Mouse (Mus musculus) ZHBTc4 (cell line): ENCODE measurements at regions not wholly inside any gene's neighbourhood (a gene's known extent, or its start where the extent isn't known, plus 50 kb on each side); places are given as distances from the start of the nearest gene placed in this dataset.

Experiments
- DNase-seq: peaks from one replicate; pipeline ENCODE4 v3.0.0-alpha.2; 2011; ENCODE audit warnings: low read depth, low spot score

DNA sequence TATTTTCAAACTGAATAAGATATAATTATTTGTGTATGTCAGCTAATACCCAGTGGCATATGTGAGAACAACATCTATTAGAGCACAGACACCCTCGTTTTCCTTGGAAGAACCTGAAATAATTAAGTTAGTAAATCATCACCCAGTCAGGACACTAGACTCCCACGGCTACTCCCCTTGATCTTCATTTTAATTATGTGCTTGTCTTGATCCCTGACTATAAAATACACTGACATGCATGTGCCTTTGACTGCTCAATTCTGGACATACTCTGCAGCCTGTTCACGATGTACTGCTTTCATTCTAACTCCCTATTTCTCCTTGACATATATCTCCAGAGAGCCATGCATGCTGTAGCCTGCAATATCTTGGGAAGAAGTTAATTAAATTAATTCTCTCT is 232.7 kb upstream of the Atxn7l3b start:
- DNase-seq = no peak

DNA sequence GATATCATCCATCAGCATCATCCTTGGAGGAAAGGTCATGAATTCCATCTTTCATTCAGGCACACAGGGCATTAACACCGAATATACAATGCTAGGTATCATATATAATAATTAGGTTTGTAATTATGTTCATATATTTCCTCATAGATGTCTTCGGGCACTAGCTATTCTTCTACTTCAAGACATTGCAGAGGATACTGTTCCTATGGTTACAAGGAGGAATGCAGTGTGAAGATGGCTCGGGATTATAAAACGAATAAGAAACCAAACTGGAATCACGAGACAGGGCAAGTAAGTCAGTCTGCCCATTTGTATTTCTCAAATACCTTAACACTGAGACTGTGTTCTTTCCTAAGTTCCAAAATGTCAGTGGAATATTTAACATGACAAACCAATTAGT is 231.3 kb upstream of the Atxn7l3b start:
- DNase-seq = no peak

DNA sequence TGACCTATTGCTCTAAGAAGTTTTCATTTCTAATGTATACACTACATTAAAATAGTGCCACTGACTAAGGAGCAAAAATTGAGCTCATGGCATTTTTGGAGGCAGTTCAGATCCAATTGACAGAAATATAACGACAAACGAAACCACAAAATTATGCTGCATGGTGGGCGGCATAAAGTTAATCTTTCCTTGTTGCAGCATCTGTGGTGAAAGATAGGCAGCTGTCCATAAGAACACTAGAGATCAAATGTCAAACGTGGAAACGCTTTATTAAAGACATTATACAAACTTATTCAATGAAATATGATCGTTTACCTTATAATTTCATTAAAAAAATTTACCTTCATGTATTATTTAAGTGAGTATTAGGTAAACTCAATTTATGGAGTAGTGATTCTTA is 230.2 kb upstream of the Atxn7l3b start:
- DNase-seq = no peak

DNA sequence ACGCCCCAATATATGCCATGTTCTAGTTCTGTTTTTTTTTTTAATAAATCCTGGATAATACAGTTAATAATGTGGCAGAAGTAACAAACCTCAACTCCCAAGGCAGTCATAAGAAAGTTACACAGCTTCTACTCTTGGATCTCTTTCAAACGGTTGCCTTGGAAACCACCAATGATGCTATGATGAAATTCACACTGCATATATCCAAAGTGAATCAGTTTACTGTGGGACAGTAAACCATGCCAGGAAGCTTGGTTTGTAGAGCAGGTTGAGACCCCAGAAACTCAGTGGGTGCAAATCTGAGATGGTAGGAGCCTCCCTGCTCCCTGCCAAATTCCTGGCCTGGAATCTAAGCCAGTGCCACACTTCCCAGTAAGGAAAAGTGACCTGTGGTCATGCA is 212.8 kb upstream of the Atxn7l3b start:
- no peak for DNase-seq

DNA sequence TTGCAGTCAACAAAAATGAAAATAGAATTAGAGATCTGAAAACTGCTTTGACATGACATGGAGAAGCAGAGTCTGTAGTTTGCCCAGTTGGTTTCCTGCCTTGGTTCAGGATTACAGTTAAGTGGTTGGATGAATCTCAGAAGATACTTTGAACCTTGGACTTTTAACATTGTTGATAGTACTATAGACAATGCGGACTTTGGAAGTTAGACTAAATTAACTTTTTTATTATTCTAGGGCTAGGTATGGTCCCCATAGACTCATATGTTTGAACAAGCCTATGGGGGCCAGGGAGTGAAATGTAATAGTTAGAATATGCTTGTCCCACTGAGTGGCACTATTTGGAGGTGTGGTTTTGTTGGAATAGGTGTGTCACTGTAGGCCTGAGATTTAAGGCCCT is 186.2 kb upstream of the Atxn7l3b start:
- no peak for DNase-seq

DNA sequence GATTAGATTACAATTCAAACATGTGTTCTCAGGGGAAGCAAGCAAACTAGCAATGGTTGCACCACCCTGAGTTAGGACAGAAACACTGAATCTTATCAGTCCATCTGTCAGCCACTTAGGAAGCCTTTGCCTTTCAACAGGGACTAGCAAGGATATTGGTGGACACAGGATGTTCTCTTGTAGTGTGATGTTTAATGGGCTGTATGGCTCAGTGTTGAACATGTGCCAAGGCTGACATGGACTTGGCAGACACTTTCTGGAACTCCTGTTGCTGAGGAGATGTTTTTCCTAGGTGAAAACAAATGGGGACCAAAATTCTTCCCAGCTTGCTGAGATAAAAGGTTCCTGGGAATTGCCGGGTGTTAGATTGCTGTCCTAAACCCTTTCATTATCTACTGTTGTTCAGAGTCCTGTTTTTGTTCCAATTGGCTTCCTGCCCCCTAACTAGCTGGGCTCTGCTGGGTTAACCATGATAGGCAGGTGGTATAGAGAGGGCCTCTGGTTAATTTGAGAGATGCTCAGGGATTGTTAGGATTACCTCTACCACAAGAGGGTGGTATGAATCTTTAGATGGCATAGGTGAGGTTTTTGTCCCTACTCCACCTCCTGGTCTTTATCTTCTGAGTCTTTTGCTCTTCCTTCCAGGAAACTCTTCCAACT is 177.1 kb upstream of the Atxn7l3b start:
- DNase-seq = peak; percentile 11

DNA sequence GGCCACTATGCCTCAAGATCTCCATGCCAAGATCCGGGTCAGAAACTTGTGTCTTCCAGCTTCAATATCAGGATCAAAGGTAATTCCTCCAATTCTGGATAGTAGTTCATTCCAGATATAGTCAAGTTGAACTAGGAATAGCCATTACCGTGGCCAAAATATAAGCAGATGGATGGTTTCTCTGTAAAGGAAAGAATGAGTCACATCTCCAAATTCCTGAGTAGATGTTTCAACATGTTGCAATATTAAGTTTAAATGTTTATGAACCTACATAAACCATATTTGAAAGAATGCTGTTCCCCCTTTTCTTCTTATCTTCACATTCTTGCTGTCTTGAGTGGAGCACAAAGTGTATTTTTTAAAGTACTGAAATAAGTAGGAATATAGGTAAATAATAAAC is 176.5 kb upstream of the Atxn7l3b start:
- no peak for DNase-seq
